Mouse (Mus musculus) midbrain, embryonic 12.5 days (tissue): ENCODE results near the gene Efna2. TPM values are rescaled to one million over a fixed set of nuclear protein-coding genes. Genes with fewer than 3 reads are reported as not detected.
A peak's percentile ranks its signal among the peaks of the same experiment; 100 is the strongest.

Experiments
- ATAC-seq: fragments of 200-750 bp; cut with Nextera tagmentation; 2 replicates; pipeline ENCODE4 v1.8.0; 2017; ENCODE audit warnings: low read depth, moderate TSS enrichment, moderate library complexity; ENCODE audit not compliant: low FRiP score
- H3K27ac ChIP-seq: fragments of 300-500 bp; sonication (generic); replicated peaks from 2 replicates; pipeline ENCODE4 v1.5.1; 2016; ENCODE audit warnings: mild to moderate bottlenecking
- H3K27me3 ChIP-seq: fragments of 300-500 bp; sonication (generic); 2 replicates; pipeline ENCODE4 v1.6.1; 2016; ENCODE audit warnings: mild to moderate bottlenecking
- H3K36me3 ChIP-seq: fragments of 300-500 bp; sonication (generic); 2 replicates; pipeline ENCODE4 v1.6.1; 2016
- H3K4me1 ChIP-seq: fragments of 300-500 bp; sonication (generic); 2 replicates; pipeline ENCODE4 v1.6.1; 2016
- H3K4me2 ChIP-seq: fragments of 300-500 bp; sonication (generic); replicated peaks from 2 replicates; pipeline ENCODE4 v1.6.1; 2016; ENCODE audit warnings: mild to moderate bottlenecking, moderate library complexity
- H3K4me3 ChIP-seq: fragments of 300-500 bp; sonication (generic); 2 replicates; pipeline ENCODE4 v1.5.1; 2016; ENCODE audit warnings: mild to moderate bottlenecking
- H3K9ac ChIP-seq: fragments of 300-500 bp; sonication (generic); replicated peaks from 2 replicates; pipeline ENCODE4 v1.6.1; 2016; ENCODE audit warnings: mild to moderate bottlenecking, moderate library complexity
- H3K9me3 ChIP-seq: fragments of 300-500 bp; sonication (generic); 2 replicates; pipeline ENCODE4 v1.6.1; 2016; ENCODE audit warnings: mild to moderate bottlenecking
- WGBS: fragments of 180-500 bp; shearing (Covaris S2); methylation state at CpG from one replicate; pipeline ENCODE4 v1.1.7; 2016; 5-methylcytosine and 5-hydroxymethylcytosine counted together
- polyA plus RNA-seq: library from polyadenylated mRNA; unstranded; fragments of >200 nt; fragmentation: Nextera tagmentation; extraction: Ambion mirVana; gene quantifications from 2 replicates; pipeline ENCODE4 v1.2.1, GENCODE M21; 2016

Efna2 gene
- polyA plus RNA-seq, 1 experiment from 2014 or later, result 127 TPM

GRCm38 (mm10) chr10:80136952-80137625, 42.2 kb upstream of the Efna2 start:
- Histone ChIP-seq H3K9ac (peak overlapping the region; percentile 86), H3K4me2 (peak overlapping the region; percentile 95), H3K36me3 (peaks cover 32% of the 10 kb centered on the region), H3K27ac (peak overlapping the region; percentile 91), H3K27me3 (peaks cover 52% of the 10 kb centered on the region), H3K4me3 (peak overlapping the region; percentile 66), H3K4me1 (peaks cover 57% of the 10 kb centered on the region), H3K9me3 (no peaks in the 10 kb centered on the region)
- ATAC-seq, result no peak
- 3% methylated on average over 28 of the region's 29 CpGs for WGBS

- peak overlapping the region; percentile 86 for H3K9ac ChIP-seq
- H3K27me3 ChIP-seq, result peaks cover 44% of the 10 kb centered on the region
- no peak for ATAC-seq
- H3K9me3 ChIP-seq, result no peaks in the 10 kb centered on the region
- H3K27ac ChIP-seq, result peak overlapping the region; percentile 91
- H3K4me2 ChIP-seq, result peak overlapping the region; percentile 95
- peaks cover 60% of the 10 kb centered on the region for H3K4me1 ChIP-seq
- H3K36me3 ChIP-seq, result peaks cover 24% of the 10 kb centered on the region
- WGBS, result 4% methylated on average over 31 of the region's 33 CpGs
- H3K4me3 ChIP-seq, result peak overlapping the region; percentile 66
Observed at GRCm38 (mm10) chr10:80137626-80138552, 41.4 kb upstream of the Efna2 start.

GRCm38 (mm10) chr10:80138553-80139438, 40.5 kb upstream of the Efna2 start, which contains the start of gene Atp5d:
Gene Atp5d, plus strand, starts transcription at chr10:80138632.
- peak within 1 kb of the TSS; percentile 66 for H3K4me3 ChIP-seq
- peaks cover 38% of the 10 kb centered on the region for H3K27me3 ChIP-seq
- H3K36me3 ChIP-seq, result peaks cover 18% of the 10 kb centered on the region
- H3K9me3 ChIP-seq, result no peaks in the 10 kb centered on the region
- 0 out of 2 replicates have a peak, but pooled peaks have one; percentile 3 for ATAC-seq
- H3K9ac ChIP-seq, result peak within 1 kb of the TSS; percentile 86
- H3K4me1 ChIP-seq, result peaks cover 61% of the 10 kb centered on the region
- H3K4me2 ChIP-seq, result peak within 1 kb of the TSS; percentile 95
- under 1% methylated on average over 63 of the region's 94 CpGs for WGBS
- peak within 1 kb of the TSS; percentile 91 for H3K27ac ChIP-seq

- Histone ChIP-seq H3K4me2 (peak overlapping the region; percentile 95), H3K4me3 (peak overlapping the region; percentile 66), H3K9ac (peak overlapping the region; percentile 86), H3K4me1 (peaks cover 65% of the 10 kb centered on the region), H3K27ac (peak overlapping the region; percentile 91), H3K27me3 (peaks cover 38% of the 10 kb centered on the region), H3K36me3 (peaks cover 18% of the 10 kb centered on the region), H3K9me3 (no peaks in the 10 kb centered on the region)
- no peak for ATAC-seq
- WGBS, result 0% methylated on average over 9 of the region's 10 CpGs
Observed at GRCm38 (mm10) chr10:80139439-80139775, 39.9 kb upstream of the Efna2 start.

- no peak for ATAC-seq
- Histone ChIP-seq H3K36me3 (peaks cover 20% of the 10 kb centered on the region), H3K9ac (no peak overlapping the region), H3K9me3 (no peaks in the 10 kb centered on the region), H3K4me1 (peaks cover 68% of the 10 kb centered on the region), H3K4me3 (no peak overlapping the region), H3K27me3 (peaks cover 31% of the 10 kb centered on the region), H3K27ac (no peak overlapping the region), H3K4me2 (peak overlapping the region; percentile 95; the same call in 1 of the 2 replicates)
- 75% methylated on average over 11 of the region's 11 CpGs for WGBS
Observed at GRCm38 (mm10) chr10:80139975-80140665, 39.2 kb upstream of the Efna2 start.

GRCm38 (mm10) chr10:80140666-80141035, 38.6 kb upstream of the Efna2 start, which contains the start of gene Cbarp:
Gene Cbarp, minus strand, starts transcription at chr10:80140835.
- peaks cover 22% of the 10 kb centered on the region for H3K36me3 ChIP-seq
- no peaks in the 10 kb centered on the region for H3K9me3 ChIP-seq
- peak within 1 kb of the TSS; percentile 95 for H3K4me2 ChIP-seq
- peak within 1 kb of the TSS; percentile 32; the same call in 1 of the 2 replicates for H3K9ac ChIP-seq
- H3K4me3 ChIP-seq, result peak within 1 kb of the TSS; percentile 73
- WGBS, result 83% methylated on average over 10 of the region's 10 CpGs
- H3K27ac ChIP-seq, result peak within 1 kb of the TSS; percentile 91
- no peak for ATAC-seq
- H3K27me3 ChIP-seq, result peaks cover 26% of the 10 kb centered on the region
- peaks cover 73% of the 10 kb centered on the region for H3K4me1 ChIP-seq

GRCm38 (mm10) chr10:80141243-80141642, 38.0 kb upstream of the Efna2 start:
- Histone ChIP-seq H3K27ac (peak overlapping the region; percentile 83), H3K4me1 (peaks cover 77% of the 10 kb centered on the region), H3K27me3 (peaks cover 20% of the 10 kb centered on the region), H3K36me3 (peaks cover 28% of the 10 kb centered on the region), H3K4me3 (peak overlapping the region; percentile 73), H3K9ac (peak overlapping the region; percentile 32; the same call in 1 of the 2 replicates), H3K9me3 (no peaks in the 10 kb centered on the region), H3K4me2 (peak overlapping the region; percentile 81)
- peak; percentile 50 for ATAC-seq
- WGBS, result under 1% methylated on average over 29 of the region's 29 CpGs

- peak; percentile 83 for ATAC-seq
- Histone ChIP-seq H3K4me1 (peaks cover 77% of the 10 kb centered on the region), H3K4me2 (peak overlapping the region; percentile 81)
Observed at GRCm38 (mm10) chr10:80141786-80142529, 37.3 kb upstream of the Efna2 start.

GRCm38 (mm10) chr10:80142530-80142925, 36.8 kb upstream of the Efna2 start:
- Histone ChIP-seq H3K36me3 (peaks cover 29% of the 10 kb centered on the region), H3K27me3 (peaks cover 7% of the 10 kb centered on the region), H3K9me3 (no peaks in the 10 kb centered on the region), H3K4me1 (peaks cover 75% of the 10 kb centered on the region), H3K4me2 (peak overlapping the region; percentile 81), H3K9ac (peak overlapping the region; percentile 91), H3K4me3 (peak overlapping the region; percentile 73), H3K27ac (peak overlapping the region; percentile 84)
- WGBS, result 0% methylated on average over 15 of the region's 15 CpGs
- ATAC-seq, result peak; percentile 3; the same call in 1 of the 2 replicates

More at GRCm38 (mm10) chr10:80141786-80142529, 37.3 kb upstream of the Efna2 start:
- 2% methylated on average over 43 of the region's 43 CpGs for WGBS
- Histone ChIP-seq H3K9me3 (no peaks in the 10 kb centered on the region), H3K9ac (peak overlapping the region; percentile 91), H3K27ac (peak overlapping the region; percentile 84), H3K4me3 (peak overlapping the region; percentile 73), H3K36me3 (peaks cover 29% of the 10 kb centered on the region), H3K27me3 (peaks cover 13% of the 10 kb centered on the region)

GRCm38 (mm10) chr10:80143664-80144063, 35.6 kb upstream of the Efna2 start:
- Histone ChIP-seq H3K27ac (no peak overlapping the region), H3K4me2 (0 out of 2 replicates have a peak overlapping the region, but pooled peaks have one; percentile 4), H3K27me3 (peaks cover 6% of the 10 kb centered on the region), H3K4me3 (no peak overlapping the region), H3K36me3 (peaks cover 29% of the 10 kb centered on the region), H3K9ac (no peak overlapping the region), H3K4me1 (peaks cover 68% of the 10 kb centered on the region), H3K9me3 (no peaks in the 10 kb centered on the region)
- ATAC-seq, result no peak
- WGBS, result 94% methylated on average over 7 of the region's 7 CpGs
